28 mouse cellular contexts compared by ENCODE assay signal in the genomic region with DNA sequence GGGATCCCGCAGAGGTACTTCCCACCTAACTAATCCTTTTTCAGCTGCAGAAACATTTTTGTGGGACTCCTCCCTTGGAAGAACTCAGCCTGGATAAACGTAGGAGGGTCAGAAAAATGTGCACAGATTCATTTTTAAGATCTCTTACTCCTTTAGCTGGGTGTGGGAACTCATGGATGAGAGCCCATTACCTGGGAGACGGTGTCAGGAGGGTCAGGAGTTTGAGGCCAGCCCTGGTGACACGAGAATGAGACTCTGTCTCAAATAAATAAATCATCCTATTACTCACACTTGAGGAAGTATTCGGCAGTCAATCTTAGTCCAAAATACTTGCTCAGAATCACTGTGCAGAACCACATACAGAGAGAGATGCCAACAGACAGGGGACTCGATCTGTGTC. TPM values are rescaled to one million over a fixed set of nuclear protein-coding genes. Genes with fewer than 3 reads are reported as not detected.
"Had no signal": no experiment of that assay in that cellular context is flagged by ENCODE, and none has a peak within 500 bp of the region (broad histone marks: within the 10 kb centered on the region; RNA-seq: fewer than 3 reads in every experiment).

No protein-coding gene starts in this region.

- H3K9me3 ChIP-seq: heart, embryonic 13.5 days; heart, embryonic 15.5 days; hindbrain, embryonic 13.5 days; hindbrain, embryonic 15.5 days; kidney, embryonic 15.5 days; limb, embryonic 13.5 days; limb, embryonic 15.5 days had no signal

- H3K36me3 ChIP-seq: heart, embryonic 13.5 days; heart, embryonic 15.5 days; hindbrain, embryonic 13.5 days; hindbrain, embryonic 15.5 days; kidney, embryonic 15.5 days; limb, embryonic 13.5 days; limb, embryonic 15.5 days had no signal

- H3K27me3 ChIP-seq: heart, embryonic 15.5 days; kidney, embryonic 15.5 days had no signal

- H3K27ac ChIP-seq: gastrocnemius, adult 2 months; heart, embryonic 13.5 days; heart, embryonic 15.5 days; hindbrain, embryonic 13.5 days; hindbrain, embryonic 15.5 days; hindbrain, postnatal 0 days; kidney, embryonic 15.5 days; kidney, postnatal 0 days; left cerebral cortex, adult 2 months; limb, embryonic 13.5 days; limb, embryonic 15.5 days had no signal

- H3K9ac ChIP-seq: heart, embryonic 13.5 days; heart, embryonic 15.5 days; hindbrain, embryonic 13.5 days; hindbrain, embryonic 15.5 days; kidney, embryonic 15.5 days; limb, embryonic 13.5 days; limb, embryonic 15.5 days had no signal

- ATAC-seq: hindbrain, postnatal 0 days; intestine, embryonic 16.5 days had no signal

- DNase-seq: gastrocnemius, adult 2 months; gastrocnemius, postnatal 10 days; gastrocnemius, postnatal 25 days; heart, adult 18-20 months; heart, postnatal 14 days; heart, postnatal 36 days; kidney, adult 11 months; kidney, adult 2 months; kidney, adult 9 months; kidney, postnatal 14 days; kidney, postnatal 36 days; left cerebral cortex, postnatal 4 days had no signal

- H3K4me2 ChIP-seq: heart, embryonic 11.5 days; heart, embryonic 13.5 days; heart, embryonic 15.5 days; hindbrain, embryonic 13.5 days; hindbrain, embryonic 15.5 days; kidney, embryonic 15.5 days; limb, embryonic 13.5 days; limb, embryonic 15.5 days had no signal

- H3K4me3 ChIP-seq: gastrocnemius, adult 2 months; heart, embryonic 13.5 days; heart, embryonic 15.5 days; hindbrain, embryonic 13.5 days; hindbrain, embryonic 15.5 days; kidney, embryonic 15.5 days; left cerebral cortex, adult 2 months; limb, embryonic 13.5 days; limb, embryonic 15.5 days had no signal

RNA-seq across cellular contexts. Expression of gene Gprc5d, which starts 48.2 kb away (rescaled TPM):
- polyA plus RNA-seq: heart, embryonic 11.5 days; heart, embryonic 13.5 days; heart, embryonic 15.5 days; heart, postnatal 0 days; hindbrain, embryonic 11.5 days; hindbrain, embryonic 13.5 days; hindbrain, embryonic 15.5 days; hindbrain, postnatal 0 days; intestine, embryonic 14.5 days; kidney, embryonic 15.5 days; limb, embryonic 11.5 days; limb, embryonic 13.5 days; limb, embryonic 15.5 days had no signal
